Mouse (Mus musculus): Measurements from ENCODE around the gene Jag2.

DNA sequence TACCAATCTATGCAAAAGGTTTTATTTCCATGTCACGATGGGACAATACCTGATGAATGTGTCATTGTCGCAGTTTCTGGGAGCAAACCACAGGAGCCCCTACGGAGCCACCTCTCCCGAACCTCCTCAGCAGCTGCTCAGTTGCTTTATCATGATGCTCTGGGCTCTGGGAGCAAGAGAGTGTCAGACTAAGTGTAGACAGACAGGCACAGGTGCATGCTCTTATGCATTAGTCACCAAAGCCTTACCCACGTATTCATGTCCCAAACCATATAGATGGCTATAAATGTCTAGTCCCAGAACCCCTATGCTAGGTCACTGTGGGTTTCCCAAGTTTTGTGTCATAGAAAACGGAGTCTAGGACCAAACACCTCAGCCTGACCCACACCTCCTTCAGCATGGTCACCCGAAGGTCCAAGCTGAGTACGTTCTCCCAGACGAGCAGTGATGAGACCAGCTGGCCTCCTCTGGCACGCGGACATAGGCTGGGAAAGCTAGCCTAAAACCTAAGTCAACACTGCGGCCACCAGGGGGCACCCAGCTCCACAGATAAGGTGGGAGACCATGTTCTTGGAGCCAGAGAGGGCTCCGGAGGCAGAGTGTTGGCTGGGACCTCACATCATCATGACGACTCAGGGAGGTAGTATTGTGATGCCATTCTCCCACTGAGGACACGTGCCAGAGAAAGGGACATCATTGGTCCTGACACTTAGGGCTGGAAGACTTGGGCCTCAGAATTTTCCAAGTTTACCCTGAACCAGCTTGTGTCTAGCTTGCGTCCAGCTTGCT, 54.2 kb downstream of the Jag2 start:
- no peak for TF ChIP-seq CHD2 (IDR thresholded peaks at IDR 0.05; ENCODE audit: low read depth, low read length)
- TF ChIP-seq ZNF384 (IDR thresholded peaks at IDR 0.05; ENCODE audit: low read depth, low read length), result no peak
- TF ChIP-seq MAFK (IDR thresholded peaks at IDR 0.05; ENCODE audit: insufficient read depth, low read depth, low read length), result no peak

Data from ES-E14 (cell line).